Mouse (Mus musculus): ENCODE data around the gene Myo1a. TPM values are rescaled to one million over a fixed set of nuclear protein-coding genes. Genes with fewer than 3 reads are reported as not detected.
"Not testable (repeated sequence)": the region's sequence is repeated elsewhere in the genome, so short reads cannot be mapped to it uniquely, and the experiment has no call there.

Myo1a gene
- polyA plus RNA-seq, 1 experiment, result 0.21 TPM

DNA sequence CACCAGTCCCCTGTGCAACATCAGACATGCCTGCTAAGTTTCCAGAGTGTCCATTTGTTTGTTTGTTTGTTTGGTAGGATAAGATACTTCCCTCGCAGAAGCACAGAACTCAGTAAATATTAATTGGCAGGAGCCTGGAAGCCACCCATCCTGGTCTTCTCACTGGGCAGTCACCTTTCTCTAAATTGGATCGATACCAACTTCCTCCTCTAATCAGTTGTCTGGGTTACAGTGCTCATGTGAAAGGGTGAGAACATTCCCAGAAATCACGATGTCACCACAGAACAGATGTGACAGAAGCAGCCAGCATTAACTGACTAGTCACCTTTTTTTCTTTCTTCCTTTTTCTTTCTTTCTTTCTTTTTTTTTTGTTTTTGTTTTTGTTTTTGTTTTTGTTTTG, 50.3 kb downstream of the Myo1a start:
- no peak for DNase-seq (ENCODE audit: low read depth in 1 of 2, low spot score in 2 of 2)
- TF ChIP-seq CTCF (IDR thresholded peaks at IDR 0.05; ENCODE audit: extremely low read depth, insufficient read depth, insufficient read length, insufficient replicate concordance) (no peak), POLR2A (IDR thresholded peaks at IDR 0.05; ENCODE audit: low read depth, low read length) (no peak)
- H3K4me1 ChIP-seq (ENCODE audit: control insufficient read depth, insufficient read depth, insufficient read length), result no peaks in the 10 kb centered on the region
- no peaks in the 10 kb centered on the region for H3K36me3 ChIP-seq (ENCODE audit: control insufficient read depth, insufficient read depth, low read length)
- no peaks in the 10 kb centered on the region for H3K27me3 ChIP-seq (ENCODE audit: control insufficient read depth, insufficient read depth, low read length)
- no peak overlapping the region for H3K4me3 ChIP-seq (ENCODE audit: extremely low read depth, insufficient read depth, insufficient read length)
- WGBS, result 56% methylated on average over 3 of the region's 3 CpGs
- no peak overlapping the region for H3K27ac ChIP-seq (ENCODE audit: insufficient read depth, low read length)

DNA sequence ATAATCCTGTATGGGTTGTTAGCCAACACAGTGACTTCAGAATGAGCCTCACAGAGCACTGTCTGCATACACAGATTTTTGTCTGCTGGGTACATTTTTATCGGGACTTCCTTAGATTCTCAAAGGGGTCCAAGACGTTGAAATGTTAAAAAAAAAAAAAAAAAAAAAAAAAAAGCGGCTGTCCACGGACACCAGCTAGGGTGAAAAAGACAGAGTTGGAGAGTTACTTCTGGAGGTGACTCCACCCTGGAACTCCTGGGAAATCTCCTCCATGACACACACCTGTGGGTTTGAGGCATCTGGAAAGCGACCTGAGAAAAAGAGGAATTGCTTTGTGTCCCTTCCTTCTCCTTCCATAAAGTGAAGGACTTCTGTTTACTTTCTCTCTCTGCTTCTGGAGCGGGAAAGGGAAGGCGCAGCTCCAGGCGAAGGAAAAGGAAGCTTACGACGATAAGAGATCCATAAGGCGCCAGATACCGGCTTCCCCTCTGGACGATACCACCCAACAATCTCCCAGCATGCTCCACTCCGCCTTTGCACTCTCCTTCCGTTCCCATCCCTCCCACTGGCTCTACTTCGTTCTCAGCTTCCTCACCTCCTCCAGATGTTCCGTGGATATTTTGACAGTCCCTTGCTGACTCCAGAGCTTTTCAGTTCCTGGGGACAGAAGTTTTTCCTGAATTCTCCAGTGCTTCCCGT, 50.9 kb downstream of the Myo1a start:
- Histone ChIP-seq H3K36me3 (ENCODE audit: control insufficient read depth, insufficient read depth, low read length) (no peaks in the 10 kb centered on the region), H3K27me3 (ENCODE audit: control insufficient read depth, insufficient read depth, low read length) (no peaks in the 10 kb centered on the region), H3K27ac (ENCODE audit: insufficient read depth, low read length) (no peak overlapping the region), H3K4me1 (ENCODE audit: control insufficient read depth, insufficient read depth, insufficient read length) (no peaks in the 10 kb centered on the region), H3K4me3 (ENCODE audit: extremely low read depth, insufficient read depth, insufficient read length) (no peak overlapping the region)
- WGBS, result 53% methylated on average over 18 of the region's 18 CpGs
- no peak for TF ChIP-seq CTCF (IDR thresholded peaks at IDR 0.05; ENCODE audit: extremely low read depth, insufficient read depth, insufficient read length, insufficient replicate concordance)
- TF ChIP-seq POLR2A (IDR thresholded peaks at IDR 0.05; ENCODE audit: low read depth, low read length), result no peak
- no peak for DNase-seq (ENCODE audit: low read depth in 1 of 2, low spot score in 2 of 2)

DNA sequence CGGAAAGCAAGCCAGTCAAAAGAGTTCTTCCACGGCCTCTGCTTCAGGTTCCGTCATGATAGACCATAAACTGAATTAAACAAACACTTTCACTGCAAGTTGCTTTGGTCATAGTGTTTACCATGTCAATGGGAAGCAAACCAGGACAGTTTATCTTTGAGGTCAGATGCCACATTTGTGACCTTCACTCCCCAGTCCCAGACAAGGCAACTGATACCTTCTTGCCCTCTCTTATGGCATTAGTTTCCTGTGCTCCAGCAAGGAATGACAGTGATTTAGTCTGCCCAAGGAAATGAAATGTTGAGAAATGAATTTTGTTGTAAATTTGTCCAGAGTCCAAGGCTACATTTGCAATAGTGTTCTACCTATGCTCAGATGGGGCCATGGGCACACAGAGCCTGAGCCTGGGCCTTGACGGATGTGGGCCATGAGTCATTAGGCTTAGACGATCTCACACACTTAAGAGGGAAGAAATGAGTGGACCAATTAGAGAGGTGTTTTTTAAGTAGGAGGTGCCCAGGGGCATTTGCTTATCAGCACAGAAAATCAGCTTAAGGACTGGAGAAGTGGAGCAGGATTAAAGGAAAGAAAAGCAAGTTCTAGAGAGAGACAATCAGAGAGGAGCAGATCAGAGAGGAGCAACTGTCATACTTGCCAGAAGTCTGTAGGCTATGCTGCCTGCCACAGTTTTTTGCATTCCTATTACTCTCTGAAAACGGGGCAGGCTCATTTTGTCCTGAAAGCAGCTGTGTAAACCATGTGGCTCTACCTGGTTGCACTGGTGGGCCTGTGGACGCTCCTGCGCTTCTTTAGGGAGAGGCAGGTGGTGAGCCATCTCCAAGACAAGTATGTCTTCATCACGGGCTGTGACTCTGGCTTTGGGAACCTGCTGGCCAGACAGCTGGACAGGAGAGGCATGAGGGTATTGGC, 54.5 kb downstream of the Myo1a start, which contains the start of the genes Rdh1 and Rdh16f1:
Gene Rdh1 (plus strand): TSS at position 541 of the 930 bp plus-strand sequence.
Gene Rdh16f1 (plus strand): TSS at position 607 of the 930 bp plus-strand sequence.
- no peak for TF ChIP-seq CTCF (IDR thresholded peaks at IDR 0.05; ENCODE audit: extremely low read depth, insufficient read depth, insufficient read length, insufficient replicate concordance)
- no peak for TF ChIP-seq POLR2A (IDR thresholded peaks at IDR 0.05; ENCODE audit: low read depth, low read length)
- Histone ChIP-seq H3K27ac (ENCODE audit: insufficient read depth, low read length) (no peak within 1 kb of the TSS), H3K4me1 (ENCODE audit: control insufficient read depth, insufficient read depth, insufficient read length) (no peaks in the 10 kb centered on the region), H3K27me3 (ENCODE audit: control insufficient read depth, insufficient read depth, low read length) (no peaks in the 10 kb centered on the region), H3K4me3 (ENCODE audit: extremely low read depth, insufficient read depth, insufficient read length) (no peak within 1 kb of the TSS), H3K36me3 (ENCODE audit: control insufficient read depth, insufficient read depth, low read length) (no peaks in the 10 kb centered on the region)
- WGBS, result 77% methylated on average over 9 of the region's 9 CpGs
- DNase-seq (ENCODE audit: low read depth in 1 of 2, low spot score in 2 of 2), result peak in 1 of 2 experiments; percentile 1

DNA sequence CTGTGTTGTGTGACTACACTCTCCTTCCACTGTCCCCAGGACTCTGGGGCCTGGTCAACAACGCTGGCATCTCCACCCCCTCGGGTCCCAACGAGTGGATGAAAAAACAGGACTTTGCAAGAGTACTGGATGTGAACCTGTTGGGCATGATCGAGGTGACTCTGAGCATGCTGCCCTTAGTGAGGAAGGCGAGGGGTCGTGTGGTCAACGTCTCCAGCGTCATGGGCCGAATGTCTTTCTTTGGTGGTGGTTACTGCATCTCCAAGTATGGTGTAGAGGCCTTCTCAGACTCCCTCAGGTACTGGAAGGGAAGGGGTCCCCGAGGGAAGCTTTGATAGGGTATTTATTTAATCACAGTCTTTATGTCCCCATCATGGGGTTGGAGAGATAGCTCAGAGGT, 58.0 kb downstream of the Myo1a start:
- not testable (repeated sequence) for H3K4me1 ChIP-seq (ENCODE audit: control insufficient read depth, insufficient read depth, insufficient read length); H3K36me3 ChIP-seq (ENCODE audit: control insufficient read depth, insufficient read depth, low read length); DNase-seq (ENCODE audit: low read depth in 1 of 2, low spot score in 2 of 2); H3K27me3 ChIP-seq (ENCODE audit: control insufficient read depth, insufficient read depth, low read length); H3K4me3 ChIP-seq (ENCODE audit: extremely low read depth, insufficient read depth, insufficient read length); H3K27ac ChIP-seq (ENCODE audit: insufficient read depth, low read length)
- 83% methylated on average over 10 of the region's 10 CpGs for WGBS

DNA sequence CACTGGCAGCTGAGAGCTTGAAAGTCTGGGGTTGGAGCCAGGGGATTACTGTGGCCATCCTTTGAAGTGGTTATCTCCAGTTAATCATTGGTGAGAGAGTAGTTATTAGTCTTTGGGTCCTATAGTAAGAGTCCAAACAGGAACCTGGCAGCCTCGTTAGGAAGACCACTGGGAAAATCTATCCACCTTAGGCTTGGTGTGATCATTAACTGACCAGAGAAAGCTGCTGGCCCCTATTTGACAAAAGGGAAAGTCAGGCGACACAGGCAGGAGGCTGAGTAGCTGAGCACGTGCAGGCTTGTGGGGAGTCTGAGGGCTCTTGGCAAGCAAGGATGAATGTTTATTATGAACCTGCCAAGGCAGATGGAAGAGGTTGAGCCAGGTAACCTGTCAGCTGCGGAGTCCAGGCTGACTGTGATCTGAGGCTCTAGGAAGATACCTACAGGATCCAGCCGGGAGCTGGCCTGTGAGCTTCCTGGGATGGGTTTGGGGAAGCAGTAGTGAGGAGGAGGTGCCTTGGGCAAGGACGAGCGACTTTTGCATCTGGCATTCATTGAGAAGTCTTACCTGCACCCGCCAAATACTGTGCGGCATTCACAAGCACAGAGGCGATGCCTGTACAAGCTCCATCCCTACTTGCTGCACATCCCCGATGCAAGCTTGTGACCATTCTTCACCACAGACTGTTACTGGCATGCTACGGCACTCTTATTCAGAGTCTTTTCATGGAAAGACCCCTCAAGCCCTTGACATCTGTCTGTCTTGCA, 59.1 kb downstream of the Myo1a start:
- H3K4me3 ChIP-seq (ENCODE audit: extremely low read depth, insufficient read depth, insufficient read length), result no peak overlapping the region
- WGBS, result 79% methylated on average over 12 of the region's 12 CpGs
- no peak for DNase-seq (ENCODE audit: low read depth in 1 of 2, low spot score in 2 of 2)

DNA sequence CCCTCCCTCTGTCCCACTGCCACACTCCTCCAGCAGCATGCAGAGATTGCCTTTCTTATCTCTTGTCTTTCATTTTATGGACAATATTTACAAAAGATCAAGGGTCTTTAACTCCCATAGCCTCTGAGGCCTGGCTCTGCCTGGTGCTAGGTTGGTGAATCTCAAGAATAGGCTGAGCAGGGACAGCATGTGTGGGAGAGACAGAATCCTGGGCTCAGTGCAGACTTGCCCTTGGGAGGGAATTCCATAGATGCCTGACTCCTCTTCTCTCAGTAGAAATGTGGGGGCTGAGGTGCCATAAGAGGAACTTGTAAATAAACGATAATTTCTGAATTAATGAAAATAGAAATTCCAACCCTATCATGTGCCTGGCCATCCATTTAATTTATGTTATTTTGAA, 61.6 kb downstream of the Myo1a start:
- H3K4me3 ChIP-seq (ENCODE audit: extremely low read depth, insufficient read depth, insufficient read length), result no peak overlapping the region
- H3K36me3 ChIP-seq (ENCODE audit: control insufficient read depth, insufficient read depth, low read length), result no peaks in the 10 kb centered on the region
- H3K27ac ChIP-seq (ENCODE audit: insufficient read depth, low read length), result no peak overlapping the region
- H3K4me1 ChIP-seq (ENCODE audit: control insufficient read depth, insufficient read depth, insufficient read length), result no peaks in the 10 kb centered on the region
- no peaks in the 10 kb centered on the region for H3K27me3 ChIP-seq (ENCODE audit: control insufficient read depth, insufficient read depth, low read length)
- no peak for DNase-seq (ENCODE audit: low read depth in 1 of 2, low spot score in 2 of 2)
- WGBS, result 87% methylated on average over 1 of the region's 1 CpGs
- no peak for TF ChIP-seq CTCF (IDR thresholded peaks at IDR 0.05; ENCODE audit: extremely low read depth, insufficient read depth, insufficient read length, insufficient replicate concordance)
- TF ChIP-seq POLR2A (IDR thresholded peaks at IDR 0.05; ENCODE audit: low read depth, low read length), result no peak

More for the DNA sequence above, 59.1 kb downstream of the Myo1a start:
- Histone ChIP-seq H3K27me3 (ENCODE audit: control insufficient read depth, insufficient read depth, low read length) (no peaks in the 10 kb centered on the region), H3K4me1 (ENCODE audit: control insufficient read depth, insufficient read depth, insufficient read length) (no peaks in the 10 kb centered on the region), H3K27ac (ENCODE audit: insufficient read depth, low read length) (no peak overlapping the region), H3K36me3 (ENCODE audit: control insufficient read depth, insufficient read depth, low read length) (no peaks in the 10 kb centered on the region)
- TF ChIP-seq POLR2A (IDR thresholded peaks at IDR 0.05; ENCODE audit: low read depth, low read length) (no peak), CTCF (IDR thresholded peaks at IDR 0.05; ENCODE audit: extremely low read depth, insufficient read depth, insufficient read length, insufficient replicate concordance) (no peak)

Other genes with a start within 250 kb of the Myo1a start
- 2.0 and 2.2 TPM in 2 replicates for gene Stac3, start 203.5 kb upstream of the Myo1a start, polyA plus RNA-seq (2012; rRNA removed)
- gene Ndufa4l2, start 190.2 kb upstream of the Myo1a start, polyA plus RNA-seq (2012; rRNA removed), result 6.9 and 12.2 TPM in 2 replicates
- gene Shmt2, start 182.7 kb upstream of the Myo1a start, polyA plus RNA-seq (2012; rRNA removed), result 99.9 and 133 TPM in 2 replicates
- not detected in 2 replicates for gene Nxph4, start 170.6 kb upstream of the Myo1a start, polyA plus RNA-seq (2012; rRNA removed)
- 98.7 and 99.4 TPM in 2 replicates for gene Lrp1, start 84.0 kb upstream of the Myo1a start, polyA plus RNA-seq (2012; rRNA removed)
- gene Stat6, start 62.2 kb upstream of the Myo1a start, polyA plus RNA-seq (2012; rRNA removed), result 120 and 126 TPM in 2 replicates
- gene Nemp1, start 38.3 kb upstream of the Myo1a start, polyA plus RNA-seq (2012; rRNA removed), result 3.2 and 3.5 TPM in 2 replicates
- gene Nab2, start 36.6 kb upstream of the Myo1a start, polyA plus RNA-seq (2012; rRNA removed), result 30.6 and 32.7 TPM in 2 replicates
- gene Tac2, start 19.3 kb downstream of the Myo1a start, polyA plus RNA-seq (2012; rRNA removed), result 1.9 and 4.1 TPM in 2 replicates
- gene Zbtb39, start 34.4 kb downstream of the Myo1a start, polyA plus RNA-seq (2012; rRNA removed), result 5.6 and 6.0 TPM in 2 replicates
- 22.5 and 28.8 TPM in 2 replicates for gene Gpr182, start 46.6 kb downstream of the Myo1a start, polyA plus RNA-seq (2012; rRNA removed)
- 0.25 and 0.56 TPM in 2 replicates for gene Rdh1, start 54.6 kb downstream of the Myo1a start, polyA plus RNA-seq (2012; rRNA removed)
- gene Rdh16f1, start 54.6 kb downstream of the Myo1a start, polyA plus RNA-seq (2012; rRNA removed), result 0.60 and 0.94 TPM in 2 replicates
- gene Rdh9, start 71.2 kb downstream of the Myo1a start, polyA plus RNA-seq (2012; rRNA removed), result 0.11 and 0.18 TPM in 2 replicates
- 0.04 TPM in 1 of 2 replicates, not detected in the other for gene Rdh16, start 96.0 kb downstream of the Myo1a start, polyA plus RNA-seq (2012; rRNA removed)
- not detected in 2 replicates for gene Rdh19, start 144.8 kb downstream of the Myo1a start, polyA plus RNA-seq (2012; rRNA removed)
- gene Rdh16f2, start 161.3 kb downstream of the Myo1a start, polyA plus RNA-seq (2012; rRNA removed), result 0.08 TPM in 1 of 2 replicates, not detected in the other
- 0.06 and 0.08 TPM in 2 replicates for gene Rdh7, start 183.6 kb downstream of the Myo1a start, polyA plus RNA-seq (2012; rRNA removed)
- gene Sdr9c7, start 193.3 kb downstream of the Myo1a start, polyA plus RNA-seq (2012; rRNA removed), result 0.04 and 0.15 TPM in 2 replicates